Mouse (Mus musculus) liver (tissue): Measurements from ENCODE around the gene Frmd4a.
A peak's percentile ranks its signal among the peaks of the same experiment; 100 is the strongest.

ENCODE experiments used
- DNase-seq: peaks from one replicate; pipeline ENCODE4 v3.0.0-alpha.2; 2020; ENCODE audit warnings: mixed read lengths

Frmd4a gene

DNA sequence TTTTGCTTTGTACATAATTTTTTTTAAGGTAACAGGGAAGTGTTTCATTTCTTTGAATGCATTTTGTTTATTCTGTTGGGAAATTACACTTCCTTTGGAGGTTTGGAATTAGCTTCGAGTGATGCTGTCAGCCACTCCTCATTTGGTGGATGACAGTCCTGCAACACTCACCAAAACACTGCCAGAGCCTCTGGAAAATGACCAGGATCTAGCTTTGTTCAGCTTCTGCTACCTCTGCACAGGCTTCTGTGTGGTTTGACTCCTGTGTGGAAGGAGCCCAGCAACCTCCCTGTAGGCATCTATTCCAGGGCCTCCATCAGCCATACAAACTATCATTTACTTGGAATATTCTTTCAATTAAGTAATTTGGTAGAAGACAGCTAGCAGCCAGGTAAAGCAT is 323.6 kb downstream of the Frmd4a start:
- DNase-seq: no peak

- no peak for DNase-seq
Observed at GRCm38 (mm10) chr2:4342005-4342404, 324.5 kb downstream of the Frmd4a start.

DNA sequence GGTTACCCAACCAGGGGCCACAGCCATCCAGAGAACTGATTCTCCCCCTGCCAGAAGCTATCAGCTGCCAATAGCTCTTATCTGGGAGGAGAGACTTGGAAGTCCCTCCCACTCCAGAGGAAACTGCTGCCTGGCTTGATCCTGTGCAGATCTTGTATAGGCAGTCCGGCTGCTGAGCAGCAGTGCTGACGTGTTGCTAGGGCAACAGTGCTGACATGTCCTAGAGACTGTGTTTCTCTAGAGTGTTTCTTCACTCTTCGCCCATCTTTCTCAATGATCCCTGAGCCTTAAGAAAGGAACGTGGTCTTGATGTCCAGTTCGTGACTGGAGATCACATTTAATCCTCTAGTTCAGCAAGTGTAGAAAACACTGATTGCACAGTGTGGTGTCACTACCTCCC is 326.9 kb downstream of the Frmd4a start:
- no peak for DNase-seq

DNA sequence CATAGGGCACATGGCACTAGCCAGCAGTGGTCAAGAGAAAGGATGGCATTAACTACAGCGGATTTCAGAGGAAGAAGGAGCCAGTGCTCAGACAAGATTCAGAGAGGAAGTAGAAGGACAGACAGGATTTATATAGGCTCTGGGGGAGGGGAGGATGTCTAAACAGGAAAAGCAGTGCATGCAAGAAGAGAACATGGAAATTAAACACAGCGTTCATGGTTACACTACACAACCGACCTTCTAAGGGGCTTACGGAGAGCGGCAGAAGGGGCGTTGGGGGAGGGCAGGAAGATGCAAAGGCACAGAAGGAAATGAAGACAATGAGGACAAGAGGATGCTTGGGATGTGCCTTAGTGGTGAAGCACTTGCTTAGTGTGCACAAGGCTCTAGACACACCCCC is 328.7 kb downstream of the Frmd4a start:
- DNase-seq: no peak

- no peak for DNase-seq
Observed at GRCm38 (mm10) chr2:4346953-4347352, 329.4 kb downstream of the Frmd4a start.

GRCm38 (mm10) chr2:4347782-4348181 is 330.3 kb downstream of the Frmd4a start:
- peak; percentile 17 for DNase-seq

DNA sequence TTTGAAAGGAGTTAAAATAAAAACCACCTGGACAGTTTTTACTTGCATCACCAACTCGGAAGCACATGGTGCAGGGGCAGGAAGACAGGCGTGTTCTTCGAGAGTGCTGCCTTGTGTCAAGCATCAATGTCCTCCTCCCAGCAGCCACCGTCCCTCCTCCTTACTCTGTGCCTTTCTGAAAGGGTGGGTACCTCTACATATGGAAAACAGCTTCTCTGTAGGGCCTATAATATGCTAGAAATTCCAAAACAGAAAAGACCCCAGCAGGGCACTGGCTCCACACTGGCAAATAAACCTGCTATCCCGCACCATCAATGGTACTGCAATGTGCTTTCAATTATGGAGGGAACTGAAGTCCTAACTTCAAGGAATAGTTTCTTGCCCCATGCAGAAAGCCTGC is 331.0 kb downstream of the Frmd4a start:
- no peak for DNase-seq

DNA sequence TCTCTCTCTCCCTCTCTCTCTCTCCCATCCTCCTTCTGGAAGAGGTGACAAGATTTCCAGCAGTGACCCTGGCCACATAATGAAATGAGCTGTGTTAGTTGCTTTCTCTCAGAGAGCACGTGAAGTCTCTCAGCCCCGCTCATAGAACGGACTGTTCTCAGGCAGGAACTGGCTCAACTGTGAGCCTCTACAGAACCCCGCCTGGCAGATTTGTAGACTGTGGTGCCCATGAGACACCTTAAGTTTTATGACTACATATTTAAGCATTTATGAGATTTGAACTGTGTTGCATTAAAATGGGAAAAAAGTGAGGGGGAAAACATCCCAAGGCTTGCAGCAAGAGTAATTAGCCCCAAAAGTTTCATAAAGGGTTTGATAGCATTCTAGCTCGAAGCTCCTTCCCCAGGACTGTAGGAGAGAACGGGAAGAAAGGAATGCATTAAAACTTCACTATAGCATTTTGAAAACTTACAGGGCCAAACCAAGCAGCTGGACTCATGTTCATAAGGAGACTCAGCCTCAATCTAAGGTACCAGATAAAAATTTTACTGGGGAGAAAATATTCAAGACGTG is 339.4 kb downstream of the Frmd4a start:
- no peak for DNase-seq

GRCm38 (mm10) chr2:4361981-4362834 is 344.7 kb downstream of the Frmd4a start:
- no peak for DNase-seq

DNA sequence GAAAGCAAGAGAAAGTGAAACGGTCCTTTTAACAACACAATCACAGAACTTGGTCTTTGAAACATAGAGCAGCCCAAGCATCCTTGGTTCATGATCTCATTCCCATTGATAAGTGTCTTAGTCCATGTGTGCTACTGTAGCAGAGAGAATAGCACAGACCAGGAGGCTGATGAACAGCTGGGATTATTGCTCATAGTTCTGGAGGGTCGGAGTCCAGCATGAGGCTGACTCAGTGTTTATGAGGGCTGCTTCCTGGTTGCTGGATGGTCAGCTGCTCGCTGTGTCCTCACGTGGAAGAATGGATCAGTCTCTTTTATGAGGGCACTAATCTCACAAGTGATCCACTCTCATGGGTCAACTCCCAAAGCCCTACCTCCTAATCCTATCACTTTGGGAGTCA is 347.4 kb downstream of the Frmd4a start:
- DNase-seq: no peak

GRCm38 (mm10) chr2:4368544-4368943 is 351.0 kb downstream of the Frmd4a start:
- no peak for DNase-seq

- DNase-seq: no peak
Observed at GRCm38 (mm10) chr2:4370499-4370898, 353.0 kb downstream of the Frmd4a start.

DNA sequence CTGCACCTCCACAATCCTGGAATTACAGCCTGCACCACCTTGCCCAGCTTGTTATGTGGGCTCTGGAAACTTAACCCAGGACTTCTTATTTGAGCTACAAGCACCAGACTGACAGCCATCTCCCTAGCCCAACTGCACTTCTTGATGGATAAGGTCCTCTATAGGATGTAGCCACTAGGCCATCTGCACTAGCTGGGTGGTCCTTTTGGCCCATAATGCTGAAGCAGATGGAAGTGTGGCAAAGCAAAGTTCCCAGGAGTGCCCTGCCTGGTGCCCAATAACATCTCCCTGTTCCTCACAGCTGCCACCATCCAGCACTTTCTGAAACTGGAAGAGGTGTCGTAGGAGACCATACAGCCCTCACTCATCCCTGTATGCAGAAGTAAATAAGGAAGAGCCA is 353.8 kb downstream of the Frmd4a start:
- DNase-seq: no peak

GRCm38 (mm10) chr2:4378844-4379243 is 361.3 kb downstream of the Frmd4a start:
- DNase-seq: no peak

- DNase-seq: no peak
Observed at GRCm38 (mm10) chr2:4380435-4380834, 362.9 kb downstream of the Frmd4a start.

DNA sequence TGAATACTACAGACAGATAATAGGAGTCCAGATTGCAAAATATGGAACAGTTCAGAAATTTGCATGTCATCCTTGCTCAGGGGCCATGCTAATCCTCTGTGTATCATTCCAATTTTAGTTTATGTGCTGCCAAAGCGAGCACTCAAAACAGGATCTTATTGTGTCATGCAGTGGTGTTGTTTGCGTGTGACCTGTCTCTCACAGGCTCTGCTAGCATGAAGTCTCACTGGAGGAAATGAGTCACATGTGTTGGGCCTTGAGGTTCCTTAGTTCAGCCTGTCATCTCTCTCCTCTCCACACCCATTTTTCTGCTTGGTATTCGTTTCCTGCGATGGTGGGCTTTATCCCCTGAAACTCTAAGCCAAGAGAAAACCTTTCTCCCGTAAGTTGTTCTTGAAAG is 363.4 kb downstream of the Frmd4a start:
- no peak for DNase-seq

- no peak for DNase-seq
Observed at GRCm38 (mm10) chr2:4386468-4386867, 369.0 kb downstream of the Frmd4a start.

GRCm38 (mm10) chr2:4389330-4389729 is 371.8 kb downstream of the Frmd4a start:
- DNase-seq: no peak

GRCm38 (mm10) chr2:4391091-4391490 is 373.6 kb downstream of the Frmd4a start:
- no peak for DNase-seq

DNA sequence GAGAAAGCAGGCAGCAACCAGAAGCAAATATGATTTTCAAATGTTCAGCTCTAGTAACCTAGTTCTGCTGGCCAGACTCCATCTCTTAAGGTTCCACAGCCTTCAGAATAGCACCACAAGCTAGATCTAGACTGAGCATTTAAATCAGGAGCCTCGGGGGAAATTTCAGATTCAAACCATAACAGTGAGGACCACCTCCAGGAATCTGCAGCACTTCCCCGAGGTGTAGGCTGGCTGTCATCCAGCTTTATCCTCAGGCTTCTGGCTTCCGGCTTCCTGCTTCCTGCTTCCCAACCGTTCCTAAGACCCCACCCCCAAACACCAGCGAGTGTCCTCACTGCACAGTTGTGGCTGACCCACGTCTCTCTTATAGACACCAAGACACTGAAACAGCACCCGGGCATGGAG is 374.2 kb downstream of the Frmd4a start:
- peak; percentile 15 for DNase-seq

DNA sequence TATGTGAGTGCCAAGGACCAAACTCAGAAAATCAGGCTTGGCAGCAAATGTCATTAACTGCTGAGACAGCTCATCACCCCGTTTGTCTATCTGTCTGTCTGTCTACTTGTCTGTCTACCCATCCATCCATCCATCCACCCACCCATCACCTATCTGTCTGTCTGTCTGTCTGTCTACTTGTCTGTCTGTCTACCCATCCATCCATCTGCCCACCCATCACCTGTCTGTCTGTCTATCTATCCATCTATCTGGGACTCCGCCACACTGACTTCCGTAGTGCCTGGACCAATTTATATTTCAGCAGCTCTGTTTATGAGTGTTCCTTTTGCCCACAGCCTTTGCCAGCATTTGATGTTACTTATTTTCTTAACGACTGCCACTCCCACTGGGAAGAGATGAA is 375.5 kb downstream of the Frmd4a start:
- DNase-seq: no peak

DNA sequence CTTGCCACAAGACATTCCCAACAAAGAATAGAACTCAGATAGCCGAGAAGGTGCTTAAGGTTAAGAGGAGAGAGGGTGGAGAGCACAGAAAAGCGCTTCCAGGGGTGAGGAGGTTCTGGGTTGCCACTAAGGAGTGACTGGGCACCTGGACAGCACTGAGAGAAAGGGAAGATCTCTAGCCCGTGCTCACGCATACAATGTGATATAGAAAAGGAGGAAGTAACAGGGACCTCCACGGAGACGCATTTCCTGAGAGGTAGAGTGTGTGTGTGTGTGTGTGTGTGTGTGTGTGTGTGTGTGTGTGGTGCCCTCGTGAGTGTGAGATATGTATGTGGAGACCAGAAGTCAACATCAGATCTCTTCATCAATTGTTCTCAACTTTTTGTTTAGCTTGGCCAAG is 377.1 kb downstream of the Frmd4a start:
- no peak for DNase-seq

GRCm38 (mm10) chr2:4399721-4400120 is 382.2 kb downstream of the Frmd4a start:
- no peak for DNase-seq

DNA sequence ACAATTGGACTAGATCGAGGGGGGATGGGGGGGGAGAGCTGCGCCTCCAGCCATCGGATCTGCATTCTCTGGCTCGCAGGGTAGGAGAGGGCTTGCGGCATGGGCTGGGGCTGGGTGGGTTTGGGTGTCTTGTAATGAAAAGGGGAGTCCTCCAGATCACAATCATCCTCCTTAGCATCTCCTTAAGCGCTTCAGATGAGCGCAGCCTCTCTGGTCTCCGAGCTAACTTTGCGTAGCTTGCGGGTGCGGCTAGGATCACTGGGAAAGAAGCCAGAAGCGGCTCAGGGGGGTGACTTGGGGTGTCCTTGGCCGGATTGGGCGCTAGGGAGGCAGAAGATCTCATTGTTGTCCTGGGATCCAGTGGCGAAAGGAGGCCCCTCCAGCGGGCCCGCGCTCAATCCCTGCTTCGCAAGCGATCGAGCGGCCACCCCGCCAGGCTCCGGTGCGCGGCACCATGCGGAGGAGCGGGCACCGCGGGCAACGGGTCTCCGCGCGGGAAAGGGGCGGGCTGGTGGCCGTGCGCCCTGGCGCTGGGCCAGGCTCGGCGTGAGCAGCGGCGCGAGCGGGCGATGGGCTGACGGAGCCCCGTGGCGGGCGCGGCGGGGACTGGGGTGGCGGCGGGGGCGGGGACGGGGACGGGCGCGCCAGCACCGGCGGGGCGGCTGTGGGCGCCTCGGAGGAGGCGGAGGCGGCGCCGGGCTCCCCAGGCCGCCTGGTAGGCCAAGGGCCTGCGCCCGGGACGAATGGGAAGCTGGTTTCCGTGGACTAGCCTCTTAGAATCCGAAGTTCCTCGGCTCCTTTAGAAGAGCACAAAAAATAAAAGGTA is 383.5 kb downstream of the Frmd4a start:
- peak; percentile 26 for DNase-seq
